Mouse (Mus musculus) kidney, postnatal 14 days (tissue): ENCODE measurements around the gene Cdc45.

Source experiments
- DNase-seq: peaks from one replicate; pipeline ENCODE4 v3.0.0; 2022; ENCODE audit warnings: mixed read lengths

Cdc45 gene

GRCm38 (mm10) chr16:18788627-18789406 lies 23.0 kb downstream of the Cdc45 start:
- no peak for DNase-seq

- DNase-seq, result no peak
Observed at GRCm38 (mm10) chr16:18786652-18787051, 25.1 kb downstream of the Cdc45 start.

- no peak for DNase-seq
Observed at GRCm38 (mm10) chr16:18785485-18785884, 26.3 kb downstream of the Cdc45 start.

- DNase-seq, result no peak
Observed at GRCm38 (mm10) chr16:18785025-18785424, 26.8 kb downstream of the Cdc45 start.

GRCm38 (mm10) chr16:18781810-18782209 lies 30.0 kb downstream of the Cdc45 start:
- DNase-seq, result no peak

GRCm38 (mm10) chr16:18778461-18778860 lies 33.3 kb downstream of the Cdc45 start:
- no peak for DNase-seq

- DNase-seq, result peak; percentile 20
Observed at GRCm38 (mm10) chr16:18777101-18778080, 34.4 kb downstream of the Cdc45 start.

- DNase-seq, result peak; percentile 67
Observed at GRCm38 (mm10) chr16:18776556-18777100, 35.2 kb downstream of the Cdc45 start, which contains the start of gene Cldn5. Gene Cldn5 (plus strand): TSS chr16:18776847.

GRCm38 (mm10) chr16:18775621-18776555 lies 35.9 kb downstream of the Cdc45 start:
- peak; percentile 56 for DNase-seq

- peak; percentile 22 for DNase-seq
Observed at GRCm38 (mm10) chr16:18773936-18774335, 37.9 kb downstream of the Cdc45 start.

- DNase-seq, result no peak
Observed at GRCm38 (mm10) chr16:18769501-18769900, 42.3 kb downstream of the Cdc45 start.

- DNase-seq, result no peak
Observed at GRCm38 (mm10) chr16:18766390-18766789, 45.4 kb downstream of the Cdc45 start.

GRCm38 (mm10) chr16:18762960-18763359 lies 48.8 kb downstream of the Cdc45 start:
- DNase-seq, result no peak

GRCm38 (mm10) chr16:18761734-18762133 lies 50.1 kb downstream of the Cdc45 start:
- DNase-seq, result no peak

GRCm38 (mm10) chr16:18751885-18752499 lies 59.8 kb downstream of the Cdc45 start:
- no peak for DNase-seq

GRCm38 (mm10) chr16:18751101-18751500 lies 60.7 kb downstream of the Cdc45 start:
- DNase-seq, result no peak

GRCm38 (mm10) chr16:18746268-18747122 lies 65.3 kb downstream of the Cdc45 start:
- DNase-seq, result no peak

- no peak for DNase-seq
Observed at GRCm38 (mm10) chr16:18738303-18738702, 73.5 kb downstream of the Cdc45 start.

- DNase-seq, result peak; percentile 65
Observed at GRCm38 (mm10) chr16:18733100-18733956, 78.5 kb downstream of the Cdc45 start.

- DNase-seq, result no peak
Observed at GRCm38 (mm10) chr16:18730640-18731039, 81.1 kb downstream of the Cdc45 start.
